Mouse (Mus musculus): Measurements from ENCODE around the gene Dab2ip.

Dab2ip gene

GRCm38 (mm10) chr2:35557911-35558825 is at the start of gene Dab2ip:
TSS of gene Dab2ip (plus strand) at chr2:35558266.
- DNase-seq (ENCODE audit: low read depth, low spot score): no peak
- H3K36me3 ChIP-seq (ENCODE audit: control insufficient read depth, insufficient read depth, low read length, poor library complexity, severe bottlenecking): no peaks in the 10 kb centered on the region
- H3K27me3 ChIP-seq (ENCODE audit: control insufficient read depth, insufficient read depth, low read length, poor library complexity, severe bottlenecking): no peaks in the 10 kb centered on the region

- H3K36me3 ChIP-seq (ENCODE audit: control insufficient read depth, insufficient read depth, low read length, poor library complexity, severe bottlenecking): no peaks in the 10 kb centered on the region
- H3K27me3 ChIP-seq (ENCODE audit: control insufficient read depth, insufficient read depth, low read length, poor library complexity, severe bottlenecking): no peaks in the 10 kb centered on the region
- DNase-seq (ENCODE audit: low read depth, low spot score): no peak
Observed at GRCm38 (mm10) chr2:35508597-35509342, 49.3 kb upstream of the Dab2ip start.

GRCm38 (mm10) chr2:35509343-35509667 is 48.8 kb upstream of the Dab2ip start:
- Histone ChIP-seq H3K36me3 (ENCODE audit: control insufficient read depth, insufficient read depth, low read length, poor library complexity, severe bottlenecking) (no peaks in the 10 kb centered on the region), H3K27me3 (ENCODE audit: control insufficient read depth, insufficient read depth, low read length, poor library complexity, severe bottlenecking) (no peaks in the 10 kb centered on the region)
- DNase-seq (ENCODE audit: low read depth, low spot score): peak; percentile 56

GRCm38 (mm10) chr2:35509888-35510287 is 48.2 kb upstream of the Dab2ip start:
- DNase-seq (ENCODE audit: low read depth, low spot score): no peak
- no peaks in the 10 kb centered on the region for H3K27me3 ChIP-seq (ENCODE audit: control insufficient read depth, insufficient read depth, low read length, poor library complexity, severe bottlenecking)

GRCm38 (mm10) chr2:35510920-35511319 is 47.1 kb upstream of the Dab2ip start:
- DNase-seq (ENCODE audit: low read depth, low spot score): no peak
- H3K36me3 ChIP-seq (ENCODE audit: control insufficient read depth, insufficient read depth, low read length, poor library complexity, severe bottlenecking): no peaks in the 10 kb centered on the region
- H3K27me3 ChIP-seq (ENCODE audit: control insufficient read depth, insufficient read depth, low read length, poor library complexity, severe bottlenecking): no peaks in the 10 kb centered on the region

More at GRCm38 (mm10) chr2:35509888-35510287, 48.2 kb upstream of the Dab2ip start:
- H3K36me3 ChIP-seq (ENCODE audit: control insufficient read depth, insufficient read depth, low read length, poor library complexity, severe bottlenecking): no peaks in the 10 kb centered on the region

GRCm38 (mm10) chr2:35512226-35512625 is 45.8 kb upstream of the Dab2ip start:
- no peak for DNase-seq (ENCODE audit: low read depth, low spot score)
- Histone ChIP-seq H3K27me3 (ENCODE audit: control insufficient read depth, insufficient read depth, low read length, poor library complexity, severe bottlenecking) (no peaks in the 10 kb centered on the region), H3K36me3 (ENCODE audit: control insufficient read depth, insufficient read depth, low read length, poor library complexity, severe bottlenecking) (no peaks in the 10 kb centered on the region)

DNA sequence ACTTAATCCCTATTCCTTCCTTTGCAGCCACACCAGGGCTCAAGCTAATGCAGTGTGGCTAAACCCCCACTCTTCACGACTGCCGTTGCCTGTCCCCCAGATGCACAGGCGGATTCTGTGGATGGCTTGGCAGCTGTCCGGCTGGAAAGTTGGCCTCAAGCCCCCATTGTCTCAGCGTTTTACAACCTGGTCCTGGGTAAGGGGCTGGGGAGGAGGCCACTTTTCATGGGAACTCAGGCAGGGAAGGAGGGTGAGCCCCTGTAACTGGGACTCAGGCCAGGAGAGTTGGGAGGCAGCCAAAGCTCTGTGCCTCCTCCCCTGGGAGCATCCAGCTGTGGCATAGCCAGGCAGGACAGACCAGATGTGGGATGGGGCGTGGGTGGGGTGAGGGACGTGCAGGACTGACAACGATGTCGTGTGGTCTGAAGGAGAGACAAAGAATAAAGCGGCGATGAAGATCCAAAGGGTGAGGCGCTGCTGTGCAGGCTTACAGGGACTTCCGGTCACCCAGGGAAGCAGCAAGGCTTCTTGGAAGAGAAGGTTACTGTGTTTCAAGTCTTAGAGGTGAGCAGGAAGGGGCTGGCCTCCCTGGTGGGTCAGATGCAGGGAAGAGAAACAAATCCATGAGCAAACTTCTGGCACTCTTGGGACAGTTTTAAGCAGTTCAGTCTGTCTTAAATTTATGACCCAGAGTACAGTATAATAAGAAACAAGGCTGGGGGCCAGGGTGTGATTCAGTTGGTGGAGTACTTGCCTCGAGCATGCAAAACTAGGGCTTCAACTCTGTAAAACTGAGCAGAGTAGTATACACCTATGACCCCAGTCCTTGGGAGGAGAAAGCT is 43.8 kb upstream of the Dab2ip start:
- Histone ChIP-seq H3K36me3 (ENCODE audit: control insufficient read depth, insufficient read depth, low read length, poor library complexity, severe bottlenecking) (no peaks in the 10 kb centered on the region), H3K27me3 (ENCODE audit: control insufficient read depth, insufficient read depth, low read length, poor library complexity, severe bottlenecking) (no peaks in the 10 kb centered on the region)
- no peak for DNase-seq (ENCODE audit: low read depth, low spot score)

DNA sequence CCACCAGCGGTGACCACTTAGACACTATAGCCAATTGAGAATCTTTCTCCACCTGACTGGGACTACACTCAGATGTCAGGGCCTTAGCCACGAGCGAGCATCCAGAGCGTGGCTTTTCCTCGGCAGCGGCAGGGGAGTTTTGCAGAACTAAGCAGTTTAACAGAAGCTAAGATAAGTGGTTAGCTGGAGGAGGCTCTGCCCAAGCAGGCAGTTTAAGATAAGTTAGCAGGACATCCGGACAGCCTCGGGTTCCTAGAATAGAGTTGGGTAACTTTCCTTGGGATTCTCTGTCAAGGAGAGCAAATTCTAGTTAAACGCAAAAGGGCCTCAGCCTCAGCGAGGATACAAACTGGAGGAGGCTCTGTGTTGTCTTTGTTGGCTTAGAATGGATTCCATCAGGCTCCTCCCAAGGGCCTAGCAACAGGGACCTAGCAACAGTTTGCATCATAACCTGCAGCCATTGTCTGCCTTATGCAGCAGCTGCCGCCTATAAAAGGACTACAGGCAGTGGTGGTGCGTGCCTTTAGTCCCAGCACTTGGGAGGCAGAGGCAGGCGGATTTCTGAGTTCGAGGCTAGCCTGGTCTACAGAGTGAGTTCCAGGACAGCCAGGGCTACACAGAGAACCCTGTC is 31.3 kb upstream of the Dab2ip start:
- no peaks in the 10 kb centered on the region for H3K36me3 ChIP-seq (ENCODE audit: control insufficient read depth, insufficient read depth, low read length, poor library complexity, severe bottlenecking)
- DNase-seq (ENCODE audit: low read depth, low spot score): no peak
- no peaks in the 10 kb centered on the region for H3K27me3 ChIP-seq (ENCODE audit: control insufficient read depth, insufficient read depth, low read length, poor library complexity, severe bottlenecking)

GRCm38 (mm10) chr2:35529086-35529485 is 29.0 kb upstream of the Dab2ip start:
- DNase-seq (ENCODE audit: low read depth, low spot score): no peak
- Histone ChIP-seq H3K27me3 (ENCODE audit: control insufficient read depth, insufficient read depth, low read length, poor library complexity, severe bottlenecking) (no peaks in the 10 kb centered on the region), H3K36me3 (ENCODE audit: control insufficient read depth, insufficient read depth, low read length, poor library complexity, severe bottlenecking) (no peaks in the 10 kb centered on the region)

GRCm38 (mm10) chr2:35529856-35530255 is 28.2 kb upstream of the Dab2ip start:
- H3K36me3 ChIP-seq (ENCODE audit: control insufficient read depth, insufficient read depth, low read length, poor library complexity, severe bottlenecking): no peaks in the 10 kb centered on the region
- no peak for DNase-seq (ENCODE audit: low read depth, low spot score)
- no peaks in the 10 kb centered on the region for H3K27me3 ChIP-seq (ENCODE audit: control insufficient read depth, insufficient read depth, low read length, poor library complexity, severe bottlenecking)

GRCm38 (mm10) chr2:35530732-35531131 is 27.3 kb upstream of the Dab2ip start:
- no peak for DNase-seq (ENCODE audit: low read depth, low spot score)
- no peaks in the 10 kb centered on the region for H3K27me3 ChIP-seq (ENCODE audit: control insufficient read depth, insufficient read depth, low read length, poor library complexity, severe bottlenecking)
- H3K36me3 ChIP-seq (ENCODE audit: control insufficient read depth, insufficient read depth, low read length, poor library complexity, severe bottlenecking): no peaks in the 10 kb centered on the region

DNA sequence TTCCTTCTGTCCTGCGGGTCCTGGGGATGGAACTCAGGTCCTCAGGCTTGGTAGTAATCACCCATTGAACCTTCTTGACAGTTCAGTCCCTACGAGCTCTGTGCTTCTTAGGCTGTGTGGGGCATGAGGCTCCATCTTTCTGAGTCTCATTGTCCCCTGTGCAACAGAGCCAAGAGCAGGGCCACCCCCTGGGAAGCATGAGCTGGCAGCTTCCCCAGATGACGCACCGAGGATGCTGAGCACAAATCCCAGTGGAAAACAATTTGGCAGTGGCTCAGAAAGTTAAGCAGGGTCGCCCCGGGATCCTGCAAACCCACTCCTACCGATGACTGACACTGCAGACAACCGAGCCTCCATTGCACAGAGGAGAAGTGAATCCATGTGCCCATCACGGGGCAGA is 24.4 kb upstream of the Dab2ip start:
- Histone ChIP-seq H3K36me3 (ENCODE audit: control insufficient read depth, insufficient read depth, low read length, poor library complexity, severe bottlenecking) (no peaks in the 10 kb centered on the region), H3K27me3 (ENCODE audit: control insufficient read depth, insufficient read depth, low read length, poor library complexity, severe bottlenecking) (no peaks in the 10 kb centered on the region)
- no peak for DNase-seq (ENCODE audit: low read depth, low spot score)

GRCm38 (mm10) chr2:35539276-35539972 is 18.6 kb upstream of the Dab2ip start:
- H3K36me3 ChIP-seq (ENCODE audit: control insufficient read depth, insufficient read depth, low read length, poor library complexity, severe bottlenecking): no peaks in the 10 kb centered on the region
- H3K27me3 ChIP-seq (ENCODE audit: control insufficient read depth, insufficient read depth, low read length, poor library complexity, severe bottlenecking): no peaks in the 10 kb centered on the region
- DNase-seq (ENCODE audit: low read depth, low spot score): peak; percentile 86

DNA sequence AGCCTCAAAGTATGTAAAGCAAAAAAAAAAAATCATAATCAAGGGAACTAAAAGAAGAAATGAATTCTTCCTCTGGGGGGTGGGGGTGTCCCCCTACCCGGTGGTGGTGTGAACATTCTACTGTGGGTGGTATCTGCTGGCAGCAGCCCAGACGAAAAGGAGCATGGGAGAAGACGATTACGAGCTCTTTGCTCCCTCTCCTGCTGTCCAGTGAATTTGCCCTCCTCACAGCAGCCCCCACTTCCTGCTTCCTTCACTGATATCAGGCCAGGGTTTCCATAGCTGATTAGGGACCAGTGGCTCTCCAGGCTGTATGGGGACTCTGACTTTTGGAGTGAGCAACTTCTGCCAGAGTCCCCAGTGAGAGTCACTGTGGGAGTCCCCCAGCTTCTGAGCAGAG is 17.3 kb upstream of the Dab2ip start:
- no peaks in the 10 kb centered on the region for H3K36me3 ChIP-seq (ENCODE audit: control insufficient read depth, insufficient read depth, low read length, poor library complexity, severe bottlenecking)
- no peaks in the 10 kb centered on the region for H3K27me3 ChIP-seq (ENCODE audit: control insufficient read depth, insufficient read depth, low read length, poor library complexity, severe bottlenecking)
- no peak for DNase-seq (ENCODE audit: low read depth, low spot score)

All from splenic B cell, adult 2 months (primary cell).